Mouse (Mus musculus): ENCODE results near the gene Pdzd9. TPM values are rescaled to one million over a fixed set of nuclear protein-coding genes. Genes with fewer than 3 reads are reported as not detected.
A peak's percentile ranks its signal among the peaks of the same experiment; 100 is the strongest.

Gene Pdzd9
- total RNA-seq, 2 experiments from 2014 or later: not detected

DNA sequence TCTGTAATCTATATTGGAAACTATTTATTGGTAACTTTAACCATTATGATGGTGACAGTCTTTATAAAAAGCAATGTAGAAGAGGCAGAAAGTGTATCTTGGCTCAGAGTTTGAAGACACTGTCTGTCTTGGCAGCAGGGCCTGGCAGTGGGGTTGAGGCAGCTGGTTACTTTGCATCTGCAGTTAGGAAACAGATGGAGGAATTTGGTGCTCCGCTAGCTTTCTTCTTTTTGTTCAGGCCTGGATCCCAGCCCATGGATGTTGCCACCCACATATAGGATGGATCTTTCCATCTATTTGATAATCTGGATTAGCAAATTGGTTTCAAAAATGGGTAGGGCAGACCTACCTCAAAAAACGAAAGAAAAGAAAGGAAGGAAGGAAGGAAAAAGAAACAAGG lies 22.3 kb downstream of the Pdzd9 start:
- intact Hi-C loops (cut with DNase I): no loop called here
- DNase-seq (ENCODE audit: low spot score in 2 of 2): peak; percentile 39 to 48

DNA sequence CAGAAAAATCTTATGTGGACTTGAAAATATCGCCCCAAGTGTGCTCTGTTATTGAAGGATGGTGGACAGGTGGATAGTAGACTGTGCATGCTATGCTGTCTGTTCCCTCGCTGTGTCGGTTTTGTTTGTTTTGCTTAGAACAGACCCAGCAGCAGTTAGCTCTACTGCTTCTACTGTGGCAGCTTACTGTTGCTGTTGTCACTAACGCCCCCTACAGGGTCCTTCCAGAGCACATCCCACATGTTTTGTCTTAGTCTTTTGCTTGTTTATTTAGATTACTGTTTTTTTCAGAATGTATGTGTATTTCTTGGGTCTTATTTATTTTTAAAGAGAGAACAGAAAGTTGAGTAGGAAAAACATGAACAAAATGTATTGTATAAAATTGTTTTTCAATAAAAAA lies 26.9 kb downstream of the Pdzd9 start:
- DNase-seq (ENCODE audit: low spot score in 2 of 2): no peak
- intact Hi-C loops (cut with DNase I): no loop called here

DNA sequence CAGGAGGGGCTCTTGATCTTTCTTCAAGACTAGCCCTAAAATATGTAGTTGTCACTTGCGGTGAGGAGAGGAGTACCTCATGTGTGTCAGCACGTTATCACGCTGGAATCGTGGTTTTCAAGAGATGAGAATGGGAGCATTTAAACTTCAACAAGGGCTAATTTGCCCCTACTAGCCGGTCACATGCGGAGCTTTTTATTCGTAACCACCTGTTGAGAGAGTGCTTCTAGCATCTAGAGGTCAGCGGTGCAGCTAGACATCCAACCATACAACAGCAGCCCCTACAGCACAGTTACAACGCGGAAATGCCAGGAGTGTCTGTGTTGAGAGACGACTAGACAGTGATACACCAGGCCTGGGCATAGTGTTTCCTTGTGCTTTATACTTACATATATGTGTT lies 34.3 kb downstream of the Pdzd9 start:
- intact Hi-C loops (cut with DNase I): loop anchor here (5.0 to 10.0 kb wide), 3 partner anchors 189 to 914 kb away; partner anchors contain the start of genes Polr3e and Thumpd1

DNA sequence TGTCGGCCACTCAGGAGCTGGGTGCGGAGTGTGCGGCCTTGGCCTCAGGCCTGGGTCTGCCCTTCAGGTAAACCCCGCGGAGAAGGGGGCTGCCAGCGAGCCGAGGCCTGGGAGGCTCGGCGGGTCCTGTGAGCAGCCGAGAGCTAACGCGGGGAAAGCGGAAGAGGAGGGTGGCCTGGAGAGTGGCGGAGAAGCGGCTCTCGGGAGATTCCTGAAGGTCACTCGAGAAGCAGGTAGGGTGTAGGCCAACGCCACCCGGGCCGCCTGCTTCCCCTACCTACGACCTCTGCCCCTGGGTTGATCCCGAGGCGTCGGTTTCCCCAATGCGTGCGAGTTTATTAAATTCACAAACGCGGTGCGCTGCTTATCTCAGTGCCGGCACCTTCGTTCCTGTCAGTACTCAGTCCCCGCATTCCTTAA lies 34.8 kb downstream of the Pdzd9 start:
- no peak for DNase-seq (ENCODE audit: low spot score in 2 of 2)
- intact Hi-C loops (cut with DNase I): loop anchor here (5.0 to 10.0 kb wide), 3 partner anchors 189 to 913 kb away; partner anchors contain the start of genes Polr3e and Thumpd1

More for the DNA sequence above, 34.3 kb downstream of the Pdzd9 start:
- DNase-seq (ENCODE audit: low spot score in 2 of 2): no peak

DNA sequence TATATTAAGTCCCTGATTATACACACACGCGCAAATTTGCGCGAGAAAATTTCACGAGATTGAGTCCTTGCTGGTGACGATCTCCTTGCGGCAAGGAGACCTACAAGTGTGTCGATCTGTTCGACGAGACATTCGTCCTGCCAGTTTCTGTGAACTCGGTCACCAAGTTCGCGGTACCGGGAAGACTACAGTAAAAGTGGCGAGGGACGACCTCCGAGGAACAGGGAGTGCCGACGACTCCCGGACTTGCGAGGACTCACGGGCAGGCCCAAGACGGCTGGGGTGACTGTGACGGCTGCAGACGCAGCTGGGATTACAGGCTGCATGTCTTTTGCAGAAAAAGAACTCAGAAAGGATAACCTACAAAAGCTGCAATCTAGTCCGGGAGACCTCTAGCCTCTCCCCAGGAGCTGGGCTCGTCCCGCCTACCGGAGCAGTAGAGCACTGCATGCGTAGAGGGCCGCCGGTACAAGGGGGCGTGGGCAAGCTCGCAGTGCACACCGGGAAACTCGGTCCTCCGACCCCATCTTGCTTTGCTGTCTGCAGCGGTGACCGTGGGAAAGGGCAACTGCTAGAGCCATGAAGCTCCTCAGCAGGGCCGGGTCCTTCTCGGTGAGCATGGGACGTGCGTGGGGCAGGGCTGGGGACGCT lies 35.3 kb downstream of the Pdzd9 start, which contains the start of gene Uqcrc2:
Gene Uqcrc2, plus strand, starts transcription at position 466 of the 651 bp plus-strand sequence.
- intact Hi-C loops (cut with DNase I): loop anchor here (5.0 to 10.0 kb wide), 3 partner anchors 190 to 913 kb away; partner anchors contain the start of genes Polr3e and Thumpd1
- peak; percentile 85 to 88 for DNase-seq (ENCODE audit: low spot score in 2 of 2)

DNA sequence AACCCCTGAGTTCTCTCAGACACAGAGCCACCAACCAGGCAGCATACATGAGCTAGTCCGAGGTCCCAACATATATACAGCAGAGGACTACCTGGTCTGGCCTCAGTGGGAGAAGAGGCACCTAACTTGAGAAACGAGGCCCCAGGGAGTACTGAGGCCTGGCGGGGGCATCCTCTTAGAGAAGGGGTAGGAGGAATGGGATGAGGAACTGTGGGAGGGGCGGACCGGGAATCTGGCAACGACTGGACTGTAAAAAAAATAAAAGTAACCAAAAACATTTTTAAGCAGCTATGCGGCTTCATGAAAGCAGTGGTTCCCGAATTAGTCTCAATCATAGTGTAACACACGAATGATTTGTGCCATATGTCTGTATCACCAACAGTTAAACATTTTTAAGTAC lies 35.8 kb downstream of the Pdzd9 start:
- no peak for DNase-seq (ENCODE audit: low spot score in 2 of 2)
- intact Hi-C loops (cut with DNase I): loop anchor here (10.0 kb wide), 2 partner anchors 190 to 280 kb away; partner anchors contain the start of gene Polr3e

DNA sequence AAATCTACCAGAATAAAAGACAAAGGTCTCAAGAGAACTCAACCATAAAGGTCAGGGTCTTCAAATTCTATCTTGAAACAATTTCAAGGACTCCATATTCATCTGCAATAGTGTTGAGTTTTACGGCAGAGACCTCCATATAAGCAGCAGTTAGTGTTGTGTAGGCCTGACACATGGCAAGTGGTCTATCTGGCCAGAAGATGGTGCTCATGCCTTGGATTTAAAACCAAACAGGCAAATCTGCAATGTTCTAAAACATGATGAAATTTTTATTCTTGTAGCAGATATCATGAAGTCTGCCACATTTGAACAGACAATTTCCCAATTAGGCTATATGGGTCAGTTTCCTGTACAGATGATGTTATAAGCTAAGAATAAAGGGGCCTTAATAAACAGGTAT lies 37.6 kb downstream of the Pdzd9 start:
- intact Hi-C loops (cut with DNase I): loop anchor here (10.0 kb wide), 2 partner anchors 192 to 282 kb away; partner anchors contain the start of gene Polr3e
- DNase-seq (ENCODE audit: low spot score in 2 of 2): no peak

DNA sequence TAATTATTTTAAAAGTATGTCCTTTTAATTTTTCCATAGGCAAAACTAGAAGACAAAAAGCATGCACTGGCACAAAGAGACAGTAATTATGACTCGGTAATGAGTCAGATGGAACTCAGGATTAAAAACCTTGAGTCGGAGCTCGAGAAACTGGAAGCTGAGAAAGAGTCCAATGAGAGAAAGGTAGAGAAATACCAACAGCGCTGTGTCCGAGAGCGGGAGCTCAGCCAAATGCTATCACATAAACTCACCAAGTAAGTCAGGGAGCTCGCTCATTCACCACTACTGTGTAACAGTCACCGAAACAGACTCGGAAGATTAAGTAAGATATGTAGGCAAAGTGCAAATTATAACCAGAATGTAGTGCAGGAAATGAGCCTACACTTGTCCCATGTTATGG lies 49.3 kb downstream of the Pdzd9 start:
- intact Hi-C loops (cut with DNase I): no loop called here
- no peak for DNase-seq (ENCODE audit: low spot score in 2 of 2)

DNA sequence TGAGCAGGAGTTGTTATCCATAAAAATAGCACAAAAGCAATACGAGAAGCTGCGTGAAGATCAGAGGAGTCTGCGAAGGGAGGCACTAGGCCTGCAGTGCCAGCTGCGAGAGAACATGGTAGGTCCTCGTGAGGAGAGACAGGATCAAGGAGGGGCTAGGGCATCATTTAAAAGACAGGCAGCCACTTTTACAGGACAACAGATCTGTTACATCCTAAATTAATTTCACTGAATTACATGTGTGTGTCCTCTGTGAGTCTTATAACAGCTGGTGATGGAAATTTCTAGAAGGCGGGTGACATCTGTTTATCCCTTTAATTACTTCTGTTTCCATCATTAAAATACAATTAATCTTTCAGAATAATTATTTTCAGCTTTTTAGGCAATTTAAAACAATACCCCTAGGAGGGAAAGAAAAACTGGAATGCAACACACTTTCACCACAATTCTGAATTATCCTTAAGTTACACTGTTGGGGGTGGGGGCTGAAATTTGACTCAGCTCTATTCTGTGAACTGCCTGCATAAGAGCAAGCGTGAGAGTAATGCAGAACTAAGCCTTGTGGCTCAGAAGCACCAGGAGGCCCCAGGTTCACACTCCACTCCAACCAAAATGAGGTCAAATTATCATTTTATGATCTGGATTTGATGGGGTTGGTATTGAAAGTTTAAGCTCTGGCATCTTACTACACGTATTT lies 49.9 kb downstream of the Pdzd9 start:
- intact Hi-C loops (cut with DNase I): no loop called here
- no peak for DNase-seq (ENCODE audit: low spot score in 2 of 2)

Other genes starting within 250 kb of the Pdzd9 start
- 100 to 1,000 TPM; 212 to 238 TPM for gene Uqcrc2, start 35.2 kb downstream of the Pdzd9 start, total RNA-seq (2021)
- gene Mosmo, start 7.3 kb upstream of the Pdzd9 start, total RNA-seq (2021): 10 to 100 TPM; 80.7 to 84.6 TPM
- gene Vwa3a, start 69.0 kb upstream of the Pdzd9 start, total RNA-seq (2021): 10 to 100 TPM; 14.6 to 17.6 TPM
- gene Gm5737, start 142.0 kb upstream of the Pdzd9 start, total RNA-seq (2021): not detected
- gene Eef2k, start 172.5 kb upstream of the Pdzd9 start, total RNA-seq (2021): 10 to 100 TPM; 27.9 to 32.0 TPM
- 10 to 100 TPM; 27.8 to 28.0 TPM for gene Polr3e, start 247.4 kb upstream of the Pdzd9 start, total RNA-seq (2021)